Mouse (Mus musculus): Measurements from ENCODE around the gene Stpg1.

DNA sequence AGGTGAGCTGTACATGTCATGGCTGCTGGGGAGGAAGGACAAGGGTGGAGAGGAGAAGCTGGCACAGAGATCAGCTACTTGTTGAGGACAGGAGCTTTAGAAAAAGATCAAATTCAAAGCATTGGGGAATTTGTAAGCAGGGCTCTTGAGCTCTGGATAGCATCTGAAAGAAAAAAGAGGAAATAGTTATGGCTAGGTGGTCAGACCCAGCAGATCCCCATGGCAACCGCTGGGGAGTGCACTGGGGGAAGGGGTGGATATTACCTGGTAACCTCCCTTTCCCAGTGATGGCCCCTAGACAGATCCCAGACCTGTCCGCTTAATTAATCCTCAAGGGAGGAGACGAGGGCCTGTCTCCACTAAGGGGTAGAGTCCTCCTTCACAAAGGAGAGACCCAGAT, 5.2 kb downstream of the Stpg1 start:
- TF ChIP-seq CTCF (conservative IDR thresholded peaks at IDR 0.05; ENCODE audit: low read length) (no peak), POU5F1 (IDR thresholded peaks at IDR 0.05; ENCODE audit: borderline replicate concordance, low read length) (no peak), NANOG (IDR thresholded peaks at IDR 0.05; ENCODE audit: borderline replicate concordance, low read length) (no peak)
